Mouse (Mus musculus) cerebellum, adult 2 months (tissue): ENCODE measurements around the gene Ethe1. TPM values are rescaled to one million over a fixed set of nuclear protein-coding genes. Genes with fewer than 3 reads are reported as not detected.

ENCODE experiments used
- DNase-seq, 2 experiments: peaks; one replicate each; pipeline ENCODE4 v3.0.0; 2021
- H3K27ac ChIP-seq: fragments of 200-500 bp; 2 replicates; pipeline ENCODE4 v1.5.1; 2012; ENCODE audit warnings: low read length, control low read depth, inconsistent platforms; ENCODE audit not compliant: insufficient read depth
- H3K27me3 ChIP-seq: fragments of 200-500 bp; 2 replicates; pipeline ENCODE4 v1.6.1; 2012; ENCODE audit warnings: inconsistent platforms, mild to moderate bottlenecking, low read length, moderate library complexity; ENCODE audit not compliant: control insufficient read depth, insufficient read depth
- H3K4me1 ChIP-seq: fragments of 200-500 bp; 2 replicates; pipeline ENCODE4 v1.6.1; 2011; ENCODE audit warnings: low read length; ENCODE audit not compliant: control insufficient read depth, insufficient read depth
- H3K4me3 ChIP-seq: fragments of 200-500 bp; replicated peaks from 2 replicates; pipeline ENCODE3; 2011; ENCODE audit warnings: mild to moderate bottlenecking, low read depth, low read length, control low read depth; ENCODE audit not compliant: insufficient read depth
- CTCF ChIP-seq: fragments of 200-500 bp; IDR thresholded peaks from 2 replicates; pipeline ENCODE4 v1.5.1; 2011; ENCODE audit warnings: low read depth, mild to moderate bottlenecking, control low read depth, low read length, moderate library complexity, borderline replicate concordance; ENCODE audit not compliant: insufficient read depth
- POLR2A ChIP-seq: fragments of 200-500 bp; IDR thresholded peaks from 2 replicates; pipeline ENCODE4 v1.6.1; 2011; ENCODE audit warnings: low read length, control low read depth, borderline replicate concordance; ENCODE audit not compliant: insufficient read depth
- WGBS: fragments of 180-500 bp; shearing (Covaris S2); methylation state at CpG from one replicate; pipeline ENCODE4 v1.1.7; 2018; 5-methylcytosine and 5-hydroxymethylcytosine counted together
- polyA plus RNA-seq: library from polyadenylated mRNA; depleted of rRNA; stranded (reverse); fragments of >200 nt; gene quantifications from 2 replicates; pipeline ENCODE4 v1.2.3, GENCODE M21; 2012

Ethe1 gene
- polyA plus RNA-seq, 1 experiment = 28.0 TPM

DNA sequence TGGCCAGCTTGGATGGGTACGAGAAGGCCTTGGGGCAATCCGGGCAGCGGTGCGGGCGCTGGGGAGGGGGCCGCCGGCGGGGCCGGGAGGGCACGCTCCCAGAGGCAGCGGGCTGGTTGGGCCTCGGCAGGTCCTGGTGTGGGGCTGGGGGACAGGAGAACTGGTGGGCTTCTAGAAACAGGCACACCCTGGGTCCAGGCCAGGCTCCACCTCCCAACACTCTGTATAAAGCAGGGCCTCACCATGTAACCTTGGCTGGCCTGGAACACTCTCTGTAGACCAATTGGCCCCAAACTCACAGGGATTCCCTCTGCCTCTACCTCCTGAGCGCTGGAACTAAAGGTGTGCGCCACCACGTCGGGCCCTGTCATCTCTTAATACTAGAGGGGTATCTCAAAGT lies 1.3 kb upstream of the Ethe1 start:
- H3K27ac ChIP-seq = no peak overlapping the region
- no peak for DNase-seq
- H3K4me3 ChIP-seq = no peak overlapping the region
- no peaks in the 10 kb centered on the region for H3K27me3 ChIP-seq
- H3K4me1 ChIP-seq = no peaks in the 10 kb centered on the region
- TF ChIP-seq POLR2A (no peak), CTCF (no peak)
- 38% methylated on average over 16 of the region's 16 CpGs for WGBS

DNA sequence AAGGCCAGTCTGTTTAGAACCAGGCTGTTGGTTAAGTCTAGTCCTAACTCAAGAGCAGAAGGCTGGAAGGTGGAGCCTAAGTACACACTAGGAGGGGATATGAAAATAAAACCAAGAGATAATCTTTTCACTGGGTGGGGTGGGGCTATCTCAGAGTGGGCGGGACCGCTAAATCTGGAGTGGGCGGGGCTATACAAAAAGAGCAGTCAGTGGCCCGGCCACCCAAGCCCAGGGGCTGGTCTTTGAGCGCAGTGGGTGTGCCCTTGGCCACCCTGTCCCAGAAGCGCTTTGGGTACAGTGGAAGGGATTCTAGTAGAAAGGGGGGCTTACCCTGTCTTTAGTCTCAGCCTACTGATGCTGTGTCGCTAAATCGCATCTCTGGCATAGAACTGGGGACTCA lies 515 bp upstream of the Ethe1 start:
- WGBS = 14% methylated on average over 8 of the region's 8 CpGs
- DNase-seq = no peak
- Histone ChIP-seq H3K4me3 (peak overlapping the region; percentile 11), H3K27ac (no peak overlapping the region), H3K4me1 (no peaks in the 10 kb centered on the region), H3K27me3 (no peaks in the 10 kb centered on the region)
- no peak for TF ChIP-seq CTCF

GRCm38 (mm10) chr7:24588336-24588735 lies 993 bp downstream of the Ethe1 start:
- Histone ChIP-seq H3K4me1 (no peaks in the 10 kb centered on the region), H3K27ac (no peak overlapping the region), H3K4me3 (no peak overlapping the region), H3K27me3 (no peaks in the 10 kb centered on the region)
- WGBS = 74% methylated on average over 13 of the region's 13 CpGs
- no peak for DNase-seq
- no peak for TF ChIP-seq CTCF
- TF ChIP-seq POLR2A = no peak

DNA sequence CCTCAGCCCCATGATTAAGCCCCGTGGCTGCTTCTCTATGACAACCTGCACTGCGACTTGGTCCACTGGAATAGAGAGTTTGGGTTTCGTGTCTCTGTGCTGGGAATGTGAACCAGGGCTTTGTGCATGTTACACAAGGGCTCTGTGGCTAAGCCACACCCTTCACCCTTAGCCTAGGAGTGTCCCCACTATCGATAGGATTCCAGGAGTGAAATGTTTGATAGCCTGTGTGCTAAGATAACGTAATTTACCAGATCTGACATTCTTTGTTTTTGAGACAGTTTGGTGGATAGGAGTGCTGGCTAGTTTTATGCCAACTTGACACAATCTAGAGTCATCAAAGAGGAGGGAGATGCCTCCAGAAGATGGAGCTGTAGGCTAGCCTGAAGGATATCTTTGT lies 4.4 kb downstream of the Ethe1 start:
- Histone ChIP-seq H3K27me3 (no peaks in the 10 kb centered on the region), H3K4me3 (no peak overlapping the region), H3K4me1 (peaks cover 5% of the 10 kb centered on the region), H3K27ac (no peak overlapping the region)
- no peak for DNase-seq
- TF ChIP-seq CTCF (no peak), POLR2A (no peak)
- WGBS = 79% methylated on average over 5 of the region's 5 CpGs

DNA sequence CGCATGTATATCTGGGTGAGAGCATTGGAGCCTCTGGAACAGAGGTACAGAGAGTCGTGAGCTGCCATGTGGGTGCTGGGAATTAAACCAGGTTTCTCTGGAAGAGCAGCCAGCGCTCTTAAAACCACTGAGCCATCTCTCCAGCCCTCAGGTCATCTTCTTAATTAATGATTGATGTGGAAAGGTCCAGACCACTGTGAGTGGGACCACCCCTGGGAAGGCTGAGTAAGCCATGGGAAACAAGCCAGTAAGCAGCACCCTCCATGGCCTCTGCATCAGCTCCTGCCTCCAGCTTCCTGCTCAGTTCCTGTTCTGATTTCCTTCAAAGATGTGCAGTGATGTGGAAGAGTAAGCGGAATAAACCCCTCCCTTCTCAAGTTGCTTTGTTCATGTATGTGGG lies 4.8 kb downstream of the Ethe1 start:
- H3K27ac ChIP-seq = no peak overlapping the region
- peaks cover 5% of the 10 kb centered on the region for H3K4me1 ChIP-seq
- 63% methylated on average over 4 of the region's 4 CpGs for WGBS
- no peaks in the 10 kb centered on the region for H3K27me3 ChIP-seq
- DNase-seq = no peak
- TF ChIP-seq POLR2A (no peak), CTCF (no peak)
- H3K4me3 ChIP-seq = no peak overlapping the region

DNA sequence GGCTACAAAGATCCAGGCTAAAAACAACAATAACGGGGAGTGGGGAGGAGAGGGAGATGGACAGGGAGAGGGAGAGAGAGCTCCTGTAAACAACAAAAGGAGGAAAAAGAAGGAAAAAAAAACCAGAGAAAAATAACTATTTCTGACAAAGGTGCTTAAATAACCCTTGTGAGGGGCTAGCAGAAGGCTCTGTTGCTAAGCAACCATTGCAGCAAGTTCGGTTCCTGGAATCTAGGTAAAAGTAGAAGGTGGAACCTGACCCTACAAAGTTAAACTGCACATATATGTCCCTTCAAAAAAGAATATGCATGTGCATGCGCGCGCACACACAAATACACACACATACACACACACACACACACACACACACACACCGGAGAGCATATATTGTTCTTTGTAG lies 5.4 kb downstream of the Ethe1 start:
- H3K4me1 ChIP-seq = peaks cover 5% of the 10 kb centered on the region
- no peak overlapping the region for H3K27ac ChIP-seq
- no peaks in the 10 kb centered on the region for H3K27me3 ChIP-seq
- no peak overlapping the region for H3K4me3 ChIP-seq
- no peak for DNase-seq
- WGBS = 86% methylated on average over 6 of the region's 6 CpGs
- TF ChIP-seq POLR2A (no peak), CTCF (no peak)

- H3K27ac ChIP-seq = peak overlapping the region; percentile 70
- peak; percentile 75 to 77 for DNase-seq
- 2% methylated on average over 39 of the region's 39 CpGs for WGBS
These were observed 6.4 kb downstream of the Ethe1 start for GRCm38 (mm10) chr7:24593621-24594308.

DNA sequence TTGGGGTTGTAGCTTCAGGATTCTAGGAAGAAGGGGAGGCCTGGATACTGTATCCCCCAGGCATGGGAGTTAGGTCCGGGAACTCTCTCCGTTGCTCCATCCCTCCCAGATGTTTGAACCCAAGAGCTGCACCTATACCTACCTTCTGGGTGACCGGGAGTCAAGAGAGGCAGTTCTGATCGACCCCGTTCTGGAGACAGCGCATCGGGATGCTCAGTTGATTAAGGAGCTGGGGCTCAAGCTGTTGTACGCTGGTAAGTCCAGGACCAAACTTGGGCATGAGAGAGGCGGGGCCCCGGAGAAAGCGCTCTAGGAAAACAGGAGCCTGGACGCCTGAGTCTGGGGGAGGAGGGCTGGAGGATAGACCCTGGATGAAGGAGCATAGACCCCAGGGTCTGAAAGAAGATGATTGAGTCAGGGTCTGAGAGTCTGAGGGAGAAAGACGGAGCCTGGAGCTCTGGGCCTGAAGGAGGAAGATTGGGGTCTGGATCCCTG lies 7.0 kb downstream of the Ethe1 start:
- Histone ChIP-seq H3K27me3 (no peaks in the 10 kb centered on the region), H3K27ac (no peak overlapping the region), H3K4me3 (peak overlapping the region; percentile 89), H3K4me1 (peaks cover 5% of the 10 kb centered on the region)
- DNase-seq = peak in 1 of 2 experiments; percentile 32
- no peak for TF ChIP-seq POLR2A
- WGBS = 6% methylated on average over 13 of the region's 13 CpGs

More at GRCm38 (mm10) chr7:24593621-24594308, 6.4 kb downstream of the Ethe1 start:
- H3K4me3 ChIP-seq = peak overlapping the region; percentile 89
- peaks cover 5% of the 10 kb centered on the region for H3K4me1 ChIP-seq
- H3K27me3 ChIP-seq = no peaks in the 10 kb centered on the region
- TF ChIP-seq POLR2A (peak; percentile 82), CTCF (no peak)

DNA sequence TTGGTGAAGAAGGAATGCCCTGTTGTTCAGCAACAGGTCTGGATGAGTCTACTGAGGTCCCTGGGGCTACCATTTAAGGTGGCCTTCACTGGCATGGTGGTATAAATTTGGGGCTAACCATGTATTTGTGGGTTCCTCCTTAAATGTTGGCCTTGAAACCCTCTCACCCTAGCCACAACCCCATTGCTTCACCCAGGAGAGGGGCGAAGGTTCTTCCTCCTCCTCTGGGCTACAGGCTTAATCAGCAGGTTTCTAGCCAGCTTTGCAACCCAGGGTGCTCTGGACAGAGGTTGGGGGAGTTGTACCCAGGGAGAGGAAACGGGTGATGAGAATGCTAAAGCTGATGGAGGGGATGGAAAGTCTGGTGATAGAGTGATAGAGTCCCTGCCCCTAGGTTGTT lies 8.1 kb downstream of the Ethe1 start:
- no peak for DNase-seq
- no peaks in the 10 kb centered on the region for H3K27me3 ChIP-seq
- peaks cover 5% of the 10 kb centered on the region for H3K4me1 ChIP-seq
- TF ChIP-seq POLR2A (no peak), CTCF (no peak)
- WGBS = 84% methylated on average over 2 of the region's 2 CpGs
- H3K27ac ChIP-seq = no peak overlapping the region
- H3K4me3 ChIP-seq = no peak overlapping the region
